Mouse (Mus musculus): ENCODE measurements around the gene Tldc1. TPM values are rescaled to one million over a fixed set of nuclear protein-coding genes. Genes with fewer than 3 reads are reported as not detected.

Gene Tldc1
- polyA plus RNA-seq, 1 experiment from 2014 or later = 7.7 TPM

DNA sequence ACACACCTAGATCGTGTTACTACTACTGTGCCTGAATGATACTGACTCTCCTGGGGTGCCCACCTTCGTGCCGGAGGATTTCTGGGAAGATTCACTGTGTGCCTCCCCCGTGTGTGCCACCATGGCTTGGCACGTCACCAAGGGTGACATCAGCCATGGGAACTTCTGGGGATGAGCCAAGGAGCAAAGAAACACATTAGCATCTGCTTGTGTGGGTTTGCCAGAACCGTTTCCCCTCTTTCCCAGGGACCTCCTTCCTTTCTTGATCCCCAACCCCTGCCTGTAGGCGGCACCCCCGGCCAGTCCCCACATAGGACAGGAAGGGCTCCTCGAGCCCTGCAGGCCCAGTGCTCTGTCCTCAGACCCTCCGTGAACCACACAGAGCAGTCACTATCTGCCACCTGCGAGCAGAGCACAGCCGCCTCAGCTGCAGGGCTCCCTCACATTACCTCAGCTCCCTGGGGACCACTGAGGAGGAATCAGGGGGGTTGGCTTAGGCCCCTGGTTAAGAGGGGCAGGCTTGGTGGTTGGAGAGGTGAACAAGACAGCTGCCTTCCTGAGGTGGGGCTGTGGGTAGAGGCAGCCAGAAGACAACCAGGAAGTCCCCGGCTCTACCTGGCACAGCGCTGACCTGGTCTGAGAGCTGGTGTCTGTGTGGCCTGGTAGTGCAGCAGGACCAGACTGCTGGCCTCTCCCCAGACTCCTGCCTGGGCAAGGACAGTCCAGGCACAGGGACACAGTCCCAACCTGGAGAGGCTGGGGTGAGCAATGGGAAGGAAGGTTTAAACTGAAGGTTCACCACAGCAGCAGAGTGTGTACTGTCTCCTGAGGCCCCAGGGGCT, 28.4 kb upstream of the Tldc1 start:
- no peak overlapping the region for H3K4me3 ChIP-seq (ENCODE audit: low read depth, low read length)
- H3K36me3 ChIP-seq (ENCODE audit: control insufficient read depth, insufficient read depth) = peaks cover 19% of the 10 kb centered on the region
- 0 out of 2 replicates have a peak, but pooled peaks have one; percentile 25 for TF ChIP-seq CTCF (IDR thresholded peaks at IDR 0.05; ENCODE audit: low read depth)
- H3K9me3 ChIP-seq (ENCODE audit: control insufficient read depth) = no peaks in the 10 kb centered on the region
- no peak overlapping the region for H3K27ac ChIP-seq (ENCODE audit: low read depth, low read length)
- 70% methylated on average over 14 of the region's 14 CpGs for WGBS
- no peak overlapping the region for H3K9ac ChIP-seq (ENCODE audit: low read depth, low read length)
- no peak for ATAC-seq
- H3K27me3 ChIP-seq (replicated peaks; ENCODE audit: control insufficient read depth, insufficient read depth, low read length) = no peaks in the 10 kb centered on the region
- no peak overlapping the region for H3K4me2 ChIP-seq (replicated peaks; ENCODE audit: low read depth)
- peaks cover 6% of the 10 kb centered on the region; the same call in 1 of the 2 replicates for H3K4me1 ChIP-seq (replicated peaks; ENCODE audit: control insufficient read depth, insufficient read depth, low read length)

DNA sequence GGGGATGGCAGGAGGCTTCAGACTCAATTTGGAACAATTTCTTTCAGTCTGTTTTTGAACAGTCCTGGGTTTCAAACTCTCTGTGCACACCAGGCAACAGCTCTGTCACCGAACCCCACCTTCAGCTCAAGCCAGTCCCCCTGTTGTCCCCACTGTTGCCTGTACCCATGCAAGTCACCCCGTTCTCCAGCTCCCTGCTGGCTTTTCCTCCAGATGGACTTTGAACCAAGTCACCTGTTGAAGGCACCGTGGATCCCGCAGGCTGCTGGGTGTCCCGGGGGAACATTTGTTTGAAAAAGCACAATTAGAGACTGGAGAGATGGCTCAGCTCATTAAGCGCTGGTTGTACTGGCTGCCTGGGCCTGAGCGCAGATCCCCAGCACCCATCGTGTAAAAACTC, 27.1 kb upstream of the Tldc1 start:
- WGBS = 32% methylated on average over 8 of the region's 8 CpGs
- H3K4me1 ChIP-seq (replicated peaks; ENCODE audit: control insufficient read depth, insufficient read depth, low read length) = no peaks in the 10 kb centered on the region
- H3K9ac ChIP-seq (ENCODE audit: low read depth, low read length) = no peak overlapping the region
- H3K4me3 ChIP-seq (ENCODE audit: low read depth, low read length) = no peak overlapping the region
- TF ChIP-seq CTCF (IDR thresholded peaks at IDR 0.05; ENCODE audit: low read depth) = no peak
- no peaks in the 10 kb centered on the region for H3K9me3 ChIP-seq (ENCODE audit: control insufficient read depth)
- H3K27me3 ChIP-seq (replicated peaks; ENCODE audit: control insufficient read depth, insufficient read depth, low read length) = no peaks in the 10 kb centered on the region
- peaks cover 19% of the 10 kb centered on the region for H3K36me3 ChIP-seq (ENCODE audit: control insufficient read depth, insufficient read depth)
- peak; percentile 59; the same call in 1 of the 2 replicates for ATAC-seq
- H3K27ac ChIP-seq (ENCODE audit: low read depth, low read length) = peak overlapping the region; percentile 35; the same call in 1 of the 2 replicates
- no peak overlapping the region for H3K4me2 ChIP-seq (replicated peaks; ENCODE audit: low read depth)

DNA sequence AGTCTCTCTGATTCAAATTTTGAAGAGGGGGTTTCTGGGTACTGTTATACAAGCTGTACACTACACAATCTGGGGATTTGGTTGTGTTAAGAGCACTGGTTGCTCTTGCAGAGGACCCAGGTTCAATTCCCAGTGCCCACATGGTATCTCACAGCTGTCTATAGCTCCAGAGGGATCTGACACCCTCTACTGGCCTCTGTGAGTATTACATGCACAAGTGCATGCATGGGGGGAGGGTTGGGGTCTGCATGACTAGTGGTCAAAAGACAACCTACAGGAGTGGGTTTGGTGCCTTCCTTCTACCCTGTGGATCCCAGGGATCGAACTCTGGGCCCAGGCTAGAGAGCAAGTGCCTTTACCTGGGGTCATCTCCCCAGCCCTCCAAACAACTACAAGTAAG, 24.4 kb upstream of the Tldc1 start:
- peak; percentile 64 for TF ChIP-seq CTCF (IDR thresholded peaks at IDR 0.05; ENCODE audit: low read depth)
- no peak for ATAC-seq
- no peak overlapping the region for H3K27ac ChIP-seq (ENCODE audit: low read depth, low read length)
- no peak overlapping the region for H3K4me3 ChIP-seq (ENCODE audit: low read depth, low read length)
- no peaks in the 10 kb centered on the region; the same call in 1 of the 2 replicates for H3K36me3 ChIP-seq (ENCODE audit: control insufficient read depth, insufficient read depth)
- H3K4me1 ChIP-seq (replicated peaks; ENCODE audit: control insufficient read depth, insufficient read depth, low read length) = peaks cover 4% of the 10 kb centered on the region; the same call in 1 of the 2 replicates
- H3K4me2 ChIP-seq (replicated peaks; ENCODE audit: low read depth) = no peak overlapping the region
- H3K9ac ChIP-seq (ENCODE audit: low read depth, low read length) = no peak overlapping the region
- no peaks in the 10 kb centered on the region for H3K9me3 ChIP-seq (ENCODE audit: control insufficient read depth)
- WGBS = 86% methylated on average over 1 of the region's 1 CpGs
- H3K27me3 ChIP-seq (replicated peaks; ENCODE audit: control insufficient read depth, insufficient read depth, low read length) = no peaks in the 10 kb centered on the region

DNA sequence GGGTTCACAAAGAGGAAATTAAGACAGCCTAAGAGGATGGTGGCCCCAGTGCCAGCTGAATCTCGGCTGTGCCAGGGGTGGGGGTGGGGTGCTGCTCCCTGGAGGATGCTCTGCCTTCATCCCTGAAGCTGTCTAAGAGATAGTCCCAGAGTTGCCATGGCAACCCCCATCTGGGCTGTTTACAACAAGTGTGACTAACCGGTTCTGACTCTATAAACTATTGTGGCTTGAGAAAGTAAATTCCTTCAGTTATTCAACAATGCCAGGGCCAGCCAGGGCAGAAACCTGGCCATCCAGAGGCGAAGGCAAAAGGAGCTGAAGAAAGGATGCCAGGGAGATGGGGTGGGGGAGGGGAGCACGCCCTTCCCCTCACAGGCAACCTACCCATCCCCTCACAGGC, 23.0 kb upstream of the Tldc1 start:
- peaks cover 4% of the 10 kb centered on the region; the same call in 1 of the 2 replicates for H3K4me1 ChIP-seq (replicated peaks; ENCODE audit: control insufficient read depth, insufficient read depth, low read length)
- no peak overlapping the region for H3K4me2 ChIP-seq (replicated peaks; ENCODE audit: low read depth)
- H3K27ac ChIP-seq (ENCODE audit: low read depth, low read length) = no peak overlapping the region
- WGBS = 31% methylated on average over 4 of the region's 4 CpGs
- H3K27me3 ChIP-seq (replicated peaks; ENCODE audit: control insufficient read depth, insufficient read depth, low read length) = no peaks in the 10 kb centered on the region
- no peak overlapping the region for H3K9ac ChIP-seq (ENCODE audit: low read depth, low read length)
- ATAC-seq = no peak
- H3K9me3 ChIP-seq (ENCODE audit: control insufficient read depth) = no peaks in the 10 kb centered on the region
- H3K4me3 ChIP-seq (ENCODE audit: low read depth, low read length) = no peak overlapping the region
- H3K36me3 ChIP-seq (ENCODE audit: control insufficient read depth, insufficient read depth) = no peaks in the 10 kb centered on the region
- no peak for TF ChIP-seq CTCF (IDR thresholded peaks at IDR 0.05; ENCODE audit: low read depth)

DNA sequence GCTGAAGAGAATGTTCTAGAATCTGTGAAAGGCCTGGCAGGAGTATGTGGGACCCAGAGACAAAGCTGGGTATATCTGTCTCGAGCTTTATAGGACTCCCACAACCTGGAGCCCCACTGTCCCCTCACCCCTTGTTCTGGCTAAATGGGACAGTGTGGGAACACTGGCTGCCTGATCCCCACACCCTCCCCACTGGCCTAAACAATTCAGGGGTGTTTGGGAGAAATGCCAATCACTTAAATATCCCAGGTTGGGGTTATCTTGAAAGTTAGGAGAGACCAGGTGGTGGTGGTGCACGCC, 20.7 kb upstream of the Tldc1 start:
- Histone ChIP-seq H3K9ac (ENCODE audit: low read depth, low read length) (no peak overlapping the region), H3K4me3 (ENCODE audit: low read depth, low read length) (no peak overlapping the region), H3K4me2 (replicated peaks; ENCODE audit: low read depth) (peak overlapping the region; percentile 52), H3K4me1 (replicated peaks; ENCODE audit: control insufficient read depth, insufficient read depth, low read length) (peaks cover 4% of the 10 kb centered on the region; the same call in 1 of the 2 replicates), H3K27me3 (replicated peaks; ENCODE audit: control insufficient read depth, insufficient read depth, low read length) (no peaks in the 10 kb centered on the region), H3K9me3 (ENCODE audit: control insufficient read depth) (no peaks in the 10 kb centered on the region), H3K27ac (ENCODE audit: low read depth, low read length) (no peak overlapping the region), H3K36me3 (ENCODE audit: control insufficient read depth, insufficient read depth) (no peaks in the 10 kb centered on the region)
- WGBS = 69% methylated on average over 2 of the region's 2 CpGs
- no peak for ATAC-seq
- TF ChIP-seq CTCF (IDR thresholded peaks at IDR 0.05; ENCODE audit: low read depth) = no peak

DNA sequence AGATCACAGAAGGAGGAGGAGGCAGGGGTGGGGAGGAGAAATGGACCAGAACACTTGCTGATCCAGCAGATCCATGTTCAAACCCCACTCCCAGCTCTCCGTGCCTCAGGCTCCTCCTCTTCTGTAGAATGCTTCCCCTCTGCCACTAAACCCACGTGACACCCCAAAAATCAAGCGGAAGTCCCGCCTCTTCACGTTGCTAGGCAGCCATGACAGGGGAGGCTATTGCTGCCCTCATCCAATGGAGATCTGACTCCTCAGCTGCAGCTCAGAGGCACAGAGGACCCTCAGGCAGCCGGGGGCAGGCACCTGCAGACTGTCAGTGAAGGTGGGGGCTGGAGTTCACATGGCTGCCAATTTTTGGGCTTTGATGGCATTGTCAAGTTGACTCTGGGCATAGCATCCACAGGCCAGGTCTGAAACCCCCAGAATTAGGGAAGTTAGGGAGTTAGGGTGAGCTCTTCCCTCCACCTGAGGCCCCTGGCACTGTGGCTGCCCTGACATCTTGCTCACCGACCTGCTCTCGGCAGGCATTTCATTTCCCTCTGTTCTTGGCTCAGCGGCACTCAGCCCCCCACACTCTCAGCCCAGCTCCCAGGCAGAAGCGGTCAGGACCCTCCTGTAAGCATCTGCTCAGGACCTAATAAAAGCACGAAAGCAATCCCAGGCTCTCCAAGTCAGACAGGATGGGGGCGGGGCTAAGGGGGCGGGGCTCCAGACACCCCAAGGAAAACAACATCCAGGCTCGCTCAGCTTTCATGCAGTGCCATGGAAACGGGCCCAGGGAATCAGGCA, 20.2 kb upstream of the Tldc1 start:
- Histone ChIP-seq H3K4me1 (replicated peaks; ENCODE audit: control insufficient read depth, insufficient read depth, low read length) (peaks cover 4% of the 10 kb centered on the region; the same call in 1 of the 2 replicates), H3K27ac (ENCODE audit: low read depth, low read length) (no peak overlapping the region; the same call in 1 of the 2 replicates), H3K4me3 (ENCODE audit: low read depth, low read length) (no peak overlapping the region), H3K9me3 (ENCODE audit: control insufficient read depth) (no peaks in the 10 kb centered on the region), H3K4me2 (replicated peaks; ENCODE audit: low read depth) (peak overlapping the region; percentile 52), H3K9ac (ENCODE audit: low read depth, low read length) (no peak overlapping the region), H3K36me3 (ENCODE audit: control insufficient read depth, insufficient read depth) (no peaks in the 10 kb centered on the region), H3K27me3 (replicated peaks; ENCODE audit: control insufficient read depth, insufficient read depth, low read length) (no peaks in the 10 kb centered on the region)
- peak; percentile 63 for ATAC-seq
- TF ChIP-seq CTCF (IDR thresholded peaks at IDR 0.05; ENCODE audit: low read depth) = no peak
- 17% methylated on average over 15 of the region's 15 CpGs for WGBS

All from intestine, postnatal 0 days (tissue).